Mouse (Mus musculus): ENCODE measurements at regions not wholly inside any gene's neighbourhood (a gene's known extent, or its start where the extent isn't known, plus 50 kb on each side); places are given as distances from the start of the nearest gene placed in this dataset.
"Not testable (repeated sequence)": the region's sequence is repeated elsewhere in the genome, so short reads cannot be mapped to it uniquely, and the experiment has no call there.

GRCm38 (mm10) chr13:42000966-42001365, 50.9 kb upstream of the Hivep1 start:
- no peak for DNase-seq (ENCODE audit: extremely low read depth, low read depth, low spot score)

GRCm38 (mm10) chr13:41997883-41998282, 53.9 kb upstream of the Hivep1 start:
- DNase-seq (ENCODE audit: extremely low read depth, low read depth, low spot score), result no peak

- DNase-seq (ENCODE audit: extremely low read depth, low read depth, low spot score), result peak; percentile 42
These were observed 57.7 kb upstream of the Hivep1 start for GRCm38 (mm10) chr13:41994126-41994525.

- DNase-seq (ENCODE audit: extremely low read depth, low read depth, low spot score), result no peak
These were observed 75.9 kb upstream of the Hivep1 start for GRCm38 (mm10) chr13:41975918-41976317.

- DNase-seq (ENCODE audit: extremely low read depth, low read depth, low spot score), result no peak
These were observed 88.9 kb upstream of the Hivep1 start for GRCm38 (mm10) chr13:41962915-41963314.

- DNase-seq (ENCODE audit: extremely low read depth, low read depth, low spot score), result not testable (repeated sequence)
These were observed 90.9 kb upstream of the Hivep1 start for GRCm38 (mm10) chr13:41960960-41961359.

- no peak for DNase-seq (ENCODE audit: extremely low read depth, low read depth, low spot score)
These were observed 93.9 kb upstream of the Hivep1 start for GRCm38 (mm10) chr13:41957932-41958331.

GRCm38 (mm10) chr13:41955884-41956283, 95.9 kb upstream of the Hivep1 start:
- DNase-seq (ENCODE audit: extremely low read depth, low read depth, low spot score), result no peak

GRCm38 (mm10) chr13:41955198-41955597, 96.6 kb upstream of the Hivep1 start:
- DNase-seq (ENCODE audit: extremely low read depth, low read depth, low spot score), result peak; percentile 67

GRCm38 (mm10) chr13:41952453-41952852, 99.4 kb upstream of the Hivep1 start:
- no peak for DNase-seq (ENCODE audit: extremely low read depth, low read depth, low spot score)

GRCm38 (mm10) chr13:41948241-41948640, 100.8 kb upstream of the Adtrp start:
- no peak for DNase-seq (ENCODE audit: extremely low read depth, low read depth, low spot score)

- no peak for DNase-seq (ENCODE audit: extremely low read depth, low read depth, low spot score)
These were observed 85.0 kb upstream of the Adtrp start for GRCm38 (mm10) chr13:41932313-41933100.

GRCm38 (mm10) chr13:41929768-41930167, 82.3 kb upstream of the Adtrp start:
- DNase-seq (ENCODE audit: extremely low read depth, low read depth, low spot score), result no peak

- not testable (repeated sequence) for DNase-seq (ENCODE audit: extremely low read depth, low read depth, low spot score)
These were observed 78.4 kb upstream of the Adtrp start for GRCm38 (mm10) chr13:41925851-41926250.

GRCm38 (mm10) chr13:41925211-41925610, 77.7 kb upstream of the Adtrp start:
- no peak for DNase-seq (ENCODE audit: extremely low read depth, low read depth, low spot score)

GRCm38 (mm10) chr13:41921178-41921577, 73.7 kb upstream of the Adtrp start:
- no peak for DNase-seq (ENCODE audit: extremely low read depth, low read depth, low spot score)

- no peak for DNase-seq (ENCODE audit: extremely low read depth, low read depth, low spot score)
These were observed 71.0 kb upstream of the Adtrp start for GRCm38 (mm10) chr13:41918525-41918924.

- DNase-seq (ENCODE audit: extremely low read depth, low read depth, low spot score), result not testable (repeated sequence)
These were observed 68.3 kb upstream of the Adtrp start for GRCm38 (mm10) chr13:41915816-41916215.

GRCm38 (mm10) chr13:41910736-41911135, 63.3 kb upstream of the Adtrp start:
- no peak for DNase-seq (ENCODE audit: extremely low read depth, low read depth, low spot score)

- DNase-seq (ENCODE audit: extremely low read depth, low read depth, low spot score), result no peak
These were observed 62.8 kb upstream of the Adtrp start for GRCm38 (mm10) chr13:41910236-41910635.

- no peak for DNase-seq (ENCODE audit: extremely low read depth, low read depth, low spot score)
These were observed 59.5 kb upstream of the Adtrp start for GRCm38 (mm10) chr13:41907027-41907426.

GRCm38 (mm10) chr13:41903286-41903685, 55.8 kb upstream of the Adtrp start:
- DNase-seq (ENCODE audit: extremely low read depth, low read depth, low spot score), result no peak

Measured in fat pad, adult 2 months (tissue).